Mouse (Mus musculus) CD8-positive naive resting alpha-beta T cell, adult 2 months (primary cell): Measurements from ENCODE around the gene Adk.

Experiments used
- DNase-seq, 2 experiments: peaks; one replicate each; pipeline ENCODE4 v3.0.0; 2022; ENCODE audit warnings: low read depth in 2 of 2, low spot score in 2 of 2

The Adk gene

GRCm38 (mm10) chr14:21252326-21252886 lies 200.0 kb downstream of the Adk start:
- DNase-seq, result no peak

- no peak for DNase-seq
Observed at GRCm38 (mm10) chr14:21253321-21253992, 201.1 kb downstream of the Adk start.

GRCm38 (mm10) chr14:21253993-21254339 lies 201.6 kb downstream of the Adk start:
- no peak for DNase-seq

- no peak for DNase-seq
Observed at GRCm38 (mm10) chr14:21268229-21268628, 215.9 kb downstream of the Adk start.

GRCm38 (mm10) chr14:21271472-21271871 lies 219.1 kb downstream of the Adk start:
- no peak for DNase-seq

GRCm38 (mm10) chr14:21275786-21276185 lies 223.4 kb downstream of the Adk start:
- no peak for DNase-seq

GRCm38 (mm10) chr14:21278290-21278689 lies 225.9 kb downstream of the Adk start:
- DNase-seq, result no peak

GRCm38 (mm10) chr14:21278907-21279535 lies 226.6 kb downstream of the Adk start:
- DNase-seq, result no peak

GRCm38 (mm10) chr14:21280451-21280850 lies 228.1 kb downstream of the Adk start:
- no peak for DNase-seq

GRCm38 (mm10) chr14:21281506-21281905 lies 229.1 kb downstream of the Adk start:
- DNase-seq, result no peak

GRCm38 (mm10) chr14:21284116-21284515 lies 231.7 kb downstream of the Adk start:
- DNase-seq, result no peak

- no peak for DNase-seq
Observed at GRCm38 (mm10) chr14:21284847-21285246, 232.5 kb downstream of the Adk start.

GRCm38 (mm10) chr14:21286274-21286673 lies 233.9 kb downstream of the Adk start:
- DNase-seq, result no peak

- no peak for DNase-seq
Observed at GRCm38 (mm10) chr14:21287726-21288442, 235.5 kb downstream of the Adk start.

- no peak for DNase-seq
Observed at GRCm38 (mm10) chr14:21299743-21300142, 247.4 kb downstream of the Adk start.

- no peak for DNase-seq
Observed at GRCm38 (mm10) chr14:21304815-21305214, 252.4 kb downstream of the Adk start.

GRCm38 (mm10) chr14:21308349-21308936 lies 256.1 kb downstream of the Adk start:
- DNase-seq, result no peak

- DNase-seq, result no peak
Observed at GRCm38 (mm10) chr14:21310530-21310929, 258.2 kb downstream of the Adk start.

GRCm38 (mm10) chr14:21313561-21314342 lies 261.4 kb downstream of the Adk start:
- DNase-seq, result no peak

- DNase-seq, result no peak
Observed at GRCm38 (mm10) chr14:21314466-21314865, 262.1 kb downstream of the Adk start.

- no peak for DNase-seq
Observed at GRCm38 (mm10) chr14:21334826-21335225, 282.5 kb downstream of the Adk start.
